Comparison of ENCODE assay signal across 9 mouse cellular contexts in genomic region chr10:69964611-69965010, GRCm38 (mm10).
DNase-seq lines count a peak whose midpoint lies in the region; ATAC-seq lines count a peak whose summit lies in the region.
"Had no signal": no experiment of that assay in that cellular context is flagged by ENCODE, and none has a peak within 500 bp of the region (broad histone marks: within the 10 kb centered on the region; RNA-seq: fewer than 3 reads in every experiment).

No protein-coding gene starts in this region.

- 11% methylated on average over 5 of the region's 5 CpGs for WGBS in heart, embryonic 10.5 days
- WGBS in hindbrain, embryonic 12.5 days, result 12% methylated on average over 5 of the region's 5 CpGs

- H3K4me1 ChIP-seq in heart, embryonic 10.5 days, result no peaks in the 10 kb centered on the region
- no peaks in the 10 kb centered on the region for H3K4me1 ChIP-seq in hindbrain, embryonic 12.5 days
- H3K4me1 ChIP-seq: embryonic facial prominence, embryonic 15.5 days had no signal

- H3K9me3 ChIP-seq in heart, embryonic 10.5 days, result no peaks in the 10 kb centered on the region
- no peaks in the 10 kb centered on the region for H3K9me3 ChIP-seq in hindbrain, embryonic 12.5 days (replicated peaks)
- H3K9me3 ChIP-seq: embryonic facial prominence, embryonic 15.5 days had no signal

- H3K4me2 ChIP-seq in hindbrain, embryonic 12.5 days (replicated peaks), result no peak overlapping the region
- H3K4me2 ChIP-seq: embryonic facial prominence, embryonic 15.5 days had no signal

- no peaks in the 10 kb centered on the region for H3K27me3 ChIP-seq in heart, embryonic 10.5 days (ENCODE audit: insufficient read depth, poor library complexity, severe bottlenecking)
- H3K27me3 ChIP-seq in hindbrain, embryonic 12.5 days, result no peaks in the 10 kb centered on the region
- H3K27me3 ChIP-seq: embryonic facial prominence, embryonic 15.5 days had no signal

- H3K9ac ChIP-seq in hindbrain, embryonic 12.5 days, result no peak overlapping the region
- H3K9ac ChIP-seq: embryonic facial prominence, embryonic 15.5 days had no signal

- peak; percentile 33 to 66 for DNase-seq in heart, postnatal 14 days
- no peak for DNase-seq in heart, embryonic 10.5 days (ENCODE audit: low spot score)
- DNase-seq in thymus, postnatal 0 days (ENCODE audit: low spot score), result peak; percentile 23
- no peak for DNase-seq in thymus, postnatal 14 days
- DNase-seq in c-Kit-positive CD71-positive TER-119-negative erythroid progenitor cells, embryonic 14.5 days (ENCODE audit: low read depth), result peak; percentile 49
- DNase-seq in kidney, postnatal 4 days, result peak; percentile 64 to 67
- DNase-seq in retina, embryonic 14.5 days (ENCODE audit: low spot score), result peak; percentile 76

- no peak overlapping the region for H3K4me3 ChIP-seq in heart, embryonic 10.5 days
- no peak overlapping the region for H3K4me3 ChIP-seq in hindbrain, embryonic 12.5 days
- H3K4me3 ChIP-seq: embryonic facial prominence, embryonic 15.5 days had no signal

- no peak overlapping the region for H3K27ac ChIP-seq in heart, embryonic 10.5 days
- H3K27ac ChIP-seq in hindbrain, embryonic 12.5 days, result no peak overlapping the region
- H3K27ac ChIP-seq: embryonic facial prominence, embryonic 15.5 days had no signal

- H3K36me3 ChIP-seq in heart, embryonic 10.5 days, result peaks cover 42% of the 10 kb centered on the region
- 0 out of 2 replicates have a peak, but pooled peaks cover 15% of the 10 kb centered on the region for H3K36me3 ChIP-seq in hindbrain, embryonic 12.5 days
- H3K36me3 ChIP-seq: embryonic facial prominence, embryonic 15.5 days had no signal

- no peak for ATAC-seq in hindbrain, embryonic 12.5 days (ENCODE audit: low FRiP score)

- intact Hi-C loops in heart, postnatal 14 days (cut with DNase I), result loop anchor here (1.0 to 5.0 kb wide), 4 partner anchors 42 to 332 kb away; no protein-coding TSS in a partner anchor

Comparison
In these comparisons a context has a peak if more than half of its experiments do, and no peak if none do; other contexts are left out.
1. DNase-seq: peak in heart, postnatal 14 days (2 of 2), thymus, postnatal 0 days (single experiment), c-Kit-positive CD71-positive TER-119-negative erythroid progenitor cells, embryonic 14.5 days (single experiment), kidney, postnatal 4 days (2 of 2) and retina, embryonic 14.5 days (single experiment); none in heart, embryonic 10.5 days (single experiment) and thymus, postnatal 14 days (single experiment).